Mouse (Mus musculus) embryonic facial prominence, embryonic 14.5 days (tissue): Measurements from ENCODE around the gene Defb28. TPM values are rescaled to one million over a fixed set of nuclear protein-coding genes. Genes with fewer than 3 reads are reported as not detected.

Experiments used
- ATAC-seq: fragments of 200-750 bp; cut with Nextera tagmentation; 2 replicates; pipeline ENCODE4 v1.8.0; 2017; ENCODE audit warnings: low read depth, moderate number of reproducible peaks, moderate TSS enrichment
- DNase-seq: peaks from one replicate; pipeline ENCODE4 v3.0.0-alpha.2; 2015; ENCODE audit warnings: low spot score
- H3K27ac ChIP-seq: fragments of 300-500 bp; sonication (generic); replicated peaks from 2 replicates; pipeline ENCODE4 v1.5.1; 2014; ENCODE audit warnings: low read depth, mild to moderate bottlenecking, low read length, moderate library complexity
- H3K27me3 ChIP-seq: fragments of 300-500 bp; sonication (generic); replicated peaks from 2 replicates; pipeline ENCODE4 v1.6.1; 2014; ENCODE audit warnings: low read length; ENCODE audit not compliant: control insufficient read depth, insufficient read depth
- H3K36me3 ChIP-seq: fragments of 300-500 bp; sonication (generic); 2 replicates; pipeline ENCODE4 v1.6.1; 2014; ENCODE audit warnings: low read length, mixed read lengths; ENCODE audit not compliant: control insufficient read depth, insufficient read depth
- H3K4me1 ChIP-seq: fragments of 300-500 bp; sonication (generic); 2 replicates; pipeline ENCODE4 v1.6.1; 2014; ENCODE audit warnings: antibody characterized with exemption, low read length; ENCODE audit not compliant: control insufficient read depth, insufficient read depth
- H3K4me2 ChIP-seq: fragments of 300-500 bp; sonication (generic); 2 replicates; pipeline ENCODE4 v1.6.1; 2014; ENCODE audit warnings: low read depth, mild to moderate bottlenecking, low read length, moderate library complexity, mixed read lengths
- H3K4me3 ChIP-seq: fragments of 300-500 bp; sonication (generic); 2 replicates; pipeline ENCODE4 v1.5.1; 2014; ENCODE audit warnings: low read depth, mild to moderate bottlenecking, low read length
- H3K9ac ChIP-seq: fragments of 300-500 bp; sonication (generic); 2 replicates; pipeline ENCODE4 v1.6.1; 2014; ENCODE audit warnings: low read depth, mild to moderate bottlenecking, low read length, moderate library complexity, mixed read lengths
- H3K9me3 ChIP-seq: fragments of 300-500 bp; sonication (generic); 2 replicates; pipeline ENCODE4 v1.6.1; 2016; ENCODE audit warnings: low read length; ENCODE audit not compliant: control insufficient read depth
- WGBS: fragments of 180-500 bp; shearing (Covaris S2); extraction: QIAGEN DNeasy Blood & Tissue Kit; methylation state at CpG from one replicate; pipeline ENCODE4 v1.1.7; 2014; 5-methylcytosine and 5-hydroxymethylcytosine counted together
- polyA plus RNA-seq: library from polyadenylated mRNA; unstranded; fragments of >200 nt; fragmentation: Nextera tagmentation; extraction: Ambion mirVana; gene quantifications from 2 replicates; pipeline ENCODE4 v1.2.1, GENCODE M21; 2014

Gene Defb28
- not detected in 2 replicates for polyA plus RNA-seq

DNA sequence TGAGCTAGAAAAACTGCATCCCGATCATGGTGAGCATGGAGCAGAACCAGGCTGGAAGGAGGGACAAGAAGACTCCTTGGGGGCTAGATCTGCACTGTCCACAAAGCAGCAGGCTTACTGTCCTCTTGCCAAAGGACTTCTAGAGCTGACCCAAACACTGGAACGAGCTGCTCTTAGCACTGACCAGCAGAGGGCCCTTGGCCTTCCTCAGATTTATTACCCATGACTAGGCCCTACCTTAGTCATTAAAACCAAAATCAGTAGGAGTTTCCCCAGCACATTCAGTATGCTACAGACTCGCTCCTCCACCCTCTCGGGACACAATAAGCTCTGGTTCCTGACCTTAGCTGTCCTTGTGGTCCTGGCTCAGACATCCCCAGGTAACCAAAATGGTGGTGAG, at the start of gene Defb28:
Gene Defb28 (plus strand): TSS at position 275 of the 400 bp plus-strand sequence.
- Histone ChIP-seq H3K4me3 (no peak within 1 kb of the TSS), H3K9ac (no peak within 1 kb of the TSS), H3K9me3 (no peaks in the 10 kb centered on the region), H3K27ac (no peak within 1 kb of the TSS), H3K27me3 (no peaks in the 10 kb centered on the region), H3K36me3 (no peaks in the 10 kb centered on the region), H3K4me1 (no peaks in the 10 kb centered on the region), H3K4me2 (no peak within 1 kb of the TSS)
- DNase-seq (no peak), ATAC-seq (no peak)
- WGBS = 76% methylated on average over 4 of the region's 4 CpGs

DNA sequence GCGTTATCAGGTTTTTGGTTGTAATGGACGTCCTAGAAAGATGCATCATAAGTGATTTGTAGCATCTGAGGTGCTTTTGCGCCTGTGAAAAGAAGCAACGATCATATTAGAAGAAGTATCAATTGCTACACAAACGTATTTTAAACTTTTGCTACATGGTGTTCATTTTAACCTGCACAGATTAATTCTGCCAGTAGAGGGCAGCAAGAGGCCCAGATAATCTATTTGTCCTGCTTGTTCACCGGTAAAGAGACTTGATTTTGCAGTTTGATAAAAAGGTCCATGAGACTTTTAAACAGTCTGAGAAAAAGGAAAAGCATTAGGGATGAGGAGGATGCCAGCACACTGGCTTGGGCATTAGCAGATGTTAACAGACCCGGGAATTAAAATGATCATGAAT, 47.1 kb upstream of the Defb28 start:
- H3K4me1 ChIP-seq = no peaks in the 10 kb centered on the region
- no peak for ATAC-seq

GRCm38 (mm10) chr2:152472434-152472833, 45.6 kb upstream of the Defb28 start:
- Histone ChIP-seq H3K4me2 (no peak overlapping the region), H3K4me1 (no peaks in the 10 kb centered on the region), H3K9ac (no peak overlapping the region), H3K9me3 (no peaks in the 10 kb centered on the region), H3K27me3 (no peaks in the 10 kb centered on the region), H3K4me3 (no peak overlapping the region), H3K36me3 (no peaks in the 10 kb centered on the region), H3K27ac (no peak overlapping the region)
- DNase-seq (no peak), ATAC-seq (no peak)
- WGBS = 27% methylated on average over 3 of the region's 3 CpGs

More for the DNA sequence above, 47.1 kb upstream of the Defb28 start:
- peak; percentile 39 for DNase-seq
- H3K36me3 ChIP-seq = no peaks in the 10 kb centered on the region
- WGBS = 28% methylated on average over 7 of the region's 7 CpGs
- H3K4me2 ChIP-seq = no peak overlapping the region
- no peak overlapping the region for H3K4me3 ChIP-seq
- no peaks in the 10 kb centered on the region for H3K27me3 ChIP-seq
- no peaks in the 10 kb centered on the region for H3K9me3 ChIP-seq
- no peak overlapping the region for H3K27ac ChIP-seq
- H3K9ac ChIP-seq = no peak overlapping the region

DNA sequence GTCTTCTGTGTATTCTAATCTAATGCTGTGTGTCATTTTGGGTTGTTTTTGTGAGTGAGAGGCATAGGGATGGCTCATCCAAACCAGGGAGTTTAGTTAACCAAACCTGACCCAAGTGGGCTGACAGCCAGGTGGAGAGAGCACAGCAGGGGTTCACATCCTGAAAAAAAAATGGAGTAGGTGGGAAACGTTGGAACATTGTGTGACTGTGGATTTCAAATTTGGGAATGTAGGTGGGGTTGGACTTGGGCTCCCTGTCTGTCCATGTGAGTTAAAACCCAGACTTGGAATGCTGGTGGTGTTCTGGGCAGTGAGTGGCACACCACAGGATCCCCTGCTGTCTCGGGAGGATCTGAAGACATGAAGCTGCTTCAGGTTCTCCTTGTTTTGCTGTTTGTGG, 41.3 kb upstream of the Defb28 start, which contains the start of gene Defb20:
Gene Defb20 (plus strand): TSS at position 301 of the 400 bp plus-strand sequence.
- WGBS = 54% methylated on average over 2 of the region's 2 CpGs
- no peak within 1 kb of the TSS for H3K4me3 ChIP-seq
- DNase-seq = no peak

GRCm38 (mm10) chr2:152480881-152481280, 37.2 kb upstream of the Defb28 start:
- no peak overlapping the region for H3K9ac ChIP-seq
- ATAC-seq (no peak), DNase-seq (no peak)
- 88% methylated on average over 3 of the region's 3 CpGs for whole genome bisulfite sequencing
- H3K27ac ChIP-seq = no peak overlapping the region
- H3K27me3 ChIP-seq = no peaks in the 10 kb centered on the region
- H3K9me3 ChIP-seq = no peaks in the 10 kb centered on the region
- H3K4me2 ChIP-seq = no peak overlapping the region
- no peaks in the 10 kb centered on the region for H3K36me3 ChIP-seq
- H3K4me1 ChIP-seq = no peaks in the 10 kb centered on the region
- H3K4me3 ChIP-seq = no peak overlapping the region

More for the DNA sequence above, 41.3 kb upstream of the Defb28 start, which contains the start of gene Defb20:
- Histone ChIP-seq H3K4me2 (no peak within 1 kb of the TSS), H3K4me1 (no peaks in the 10 kb centered on the region), H3K27me3 (no peaks in the 10 kb centered on the region), H3K9me3 (no peaks in the 10 kb centered on the region), H3K27ac (no peak within 1 kb of the TSS), H3K36me3 (no peaks in the 10 kb centered on the region), H3K9ac (no peak within 1 kb of the TSS)
- ATAC-seq = no peak

DNA sequence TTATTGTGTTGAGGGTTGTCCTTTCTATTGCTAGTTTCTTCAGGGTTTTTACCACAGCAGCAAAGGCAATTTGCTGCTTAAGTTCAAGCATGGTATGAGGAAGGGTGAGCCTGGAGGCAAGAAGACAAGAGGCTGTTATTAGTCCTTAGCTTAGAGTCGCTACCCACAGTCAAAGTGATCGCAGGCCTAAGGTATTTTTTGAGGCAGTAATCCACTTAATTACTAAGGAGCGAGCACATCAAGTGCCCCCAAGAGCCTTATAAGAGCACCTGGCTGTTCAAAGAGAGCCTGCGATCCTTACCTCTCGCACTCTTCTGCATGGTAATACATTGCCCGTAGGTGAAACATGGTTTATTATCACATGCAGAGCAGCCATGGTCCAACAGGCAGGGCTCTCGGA, 36.3 kb upstream of the Defb28 start:
- Histone ChIP-seq H3K9me3 (no peaks in the 10 kb centered on the region), H3K27ac (no peak overlapping the region), H3K36me3 (no peaks in the 10 kb centered on the region), H3K9ac (no peak overlapping the region), H3K27me3 (no peaks in the 10 kb centered on the region), H3K4me3 (no peak overlapping the region), H3K4me1 (no peaks in the 10 kb centered on the region), H3K4me2 (no peak overlapping the region)
- ATAC-seq = no peak
- DNase-seq = no peak
- 80% methylated on average over 7 of the region's 7 CpGs for WGBS

DNA sequence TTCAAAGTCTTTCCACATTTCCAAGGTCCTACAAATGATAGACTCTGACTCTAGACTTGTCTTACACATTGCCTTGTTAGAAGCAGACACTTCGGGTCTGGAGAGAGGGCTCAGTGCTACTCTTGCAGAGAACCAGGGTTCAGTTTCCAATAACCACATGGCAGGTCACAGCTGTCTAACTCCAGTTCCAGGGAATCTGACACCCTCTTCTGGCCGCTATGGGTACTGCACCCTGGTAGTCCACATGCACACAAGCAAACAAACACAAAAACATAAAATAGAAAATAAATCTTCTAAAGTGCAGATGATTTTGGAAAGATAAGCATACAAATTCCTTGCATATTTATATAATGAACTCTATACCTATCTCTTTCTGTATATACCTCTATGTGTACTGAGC, 31.0 kb upstream of the Defb28 start:
- Histone ChIP-seq H3K27me3 (no peaks in the 10 kb centered on the region), H3K27ac (no peak overlapping the region), H3K36me3 (no peaks in the 10 kb centered on the region), H3K9ac (no peak overlapping the region), H3K4me2 (no peak overlapping the region), H3K9me3 (no peaks in the 10 kb centered on the region), H3K4me3 (no peak overlapping the region), H3K4me1 (no peaks in the 10 kb centered on the region)
- ATAC-seq = no peak
- DNase-seq = no peak
- 80% methylated on average over 2 of the region's 2 CpGs for WGBS

- Histone ChIP-seq H3K4me2 (no peak within 1 kb of the TSS), H3K4me3 (no peak within 1 kb of the TSS), H3K36me3 (no peaks in the 10 kb centered on the region), H3K9me3 (no peaks in the 10 kb centered on the region), H3K4me1 (no peaks in the 10 kb centered on the region), H3K27ac (no peak within 1 kb of the TSS), H3K9ac (no peak within 1 kb of the TSS), H3K27me3 (no peaks in the 10 kb centered on the region)
- ATAC-seq = no peak
- DNase-seq = no peak
Observed at GRCm38 (mm10) chr2:152490038-152490437, 28.0 kb upstream of the Defb28 start, which contains the start of gene Defb22. TSS of gene Defb22 (minus strand) at chr2:152490138.

DNA sequence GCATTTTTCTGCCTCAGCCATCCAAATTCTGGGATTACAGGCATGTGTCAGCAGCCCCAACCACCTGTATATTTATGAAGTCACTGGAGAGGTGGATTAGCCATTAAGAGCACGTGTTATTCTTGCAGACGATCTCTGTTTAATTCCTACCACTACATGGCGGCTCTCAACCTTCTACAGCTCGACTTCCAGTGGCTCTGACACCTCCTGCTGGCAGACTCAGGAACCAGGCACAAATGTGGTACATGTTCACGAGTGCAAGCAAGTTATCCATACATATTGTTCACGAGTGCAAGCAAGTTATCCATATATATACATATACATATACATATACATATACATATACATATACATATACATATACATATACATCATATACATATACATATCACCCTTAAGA, 24.9 kb upstream of the Defb28 start:
- no peaks in the 10 kb centered on the region for H3K27me3 ChIP-seq
- no peak for DNase-seq
- H3K36me3 ChIP-seq = no peaks in the 10 kb centered on the region
- H3K4me2 ChIP-seq = no peak overlapping the region
- no peak overlapping the region for H3K4me3 ChIP-seq
- WGBS = 80% methylated on average over 6 of the region's 6 CpGs
- H3K9me3 ChIP-seq = no peaks in the 10 kb centered on the region
- no peaks in the 10 kb centered on the region for H3K4me1 ChIP-seq
- H3K27ac ChIP-seq = no peak overlapping the region
- ATAC-seq = no peak
- H3K9ac ChIP-seq = no peak overlapping the region
